Mouse (Mus musculus): ENCODE measurements around the gene Pskh1. TPM values are rescaled to one million over a fixed set of nuclear protein-coding genes. Genes with fewer than 3 reads are reported as not detected.

The Pskh1 gene
- polyA plus RNA-seq, 1 experiment from 2014 or later = 24.6 TPM

DNA sequence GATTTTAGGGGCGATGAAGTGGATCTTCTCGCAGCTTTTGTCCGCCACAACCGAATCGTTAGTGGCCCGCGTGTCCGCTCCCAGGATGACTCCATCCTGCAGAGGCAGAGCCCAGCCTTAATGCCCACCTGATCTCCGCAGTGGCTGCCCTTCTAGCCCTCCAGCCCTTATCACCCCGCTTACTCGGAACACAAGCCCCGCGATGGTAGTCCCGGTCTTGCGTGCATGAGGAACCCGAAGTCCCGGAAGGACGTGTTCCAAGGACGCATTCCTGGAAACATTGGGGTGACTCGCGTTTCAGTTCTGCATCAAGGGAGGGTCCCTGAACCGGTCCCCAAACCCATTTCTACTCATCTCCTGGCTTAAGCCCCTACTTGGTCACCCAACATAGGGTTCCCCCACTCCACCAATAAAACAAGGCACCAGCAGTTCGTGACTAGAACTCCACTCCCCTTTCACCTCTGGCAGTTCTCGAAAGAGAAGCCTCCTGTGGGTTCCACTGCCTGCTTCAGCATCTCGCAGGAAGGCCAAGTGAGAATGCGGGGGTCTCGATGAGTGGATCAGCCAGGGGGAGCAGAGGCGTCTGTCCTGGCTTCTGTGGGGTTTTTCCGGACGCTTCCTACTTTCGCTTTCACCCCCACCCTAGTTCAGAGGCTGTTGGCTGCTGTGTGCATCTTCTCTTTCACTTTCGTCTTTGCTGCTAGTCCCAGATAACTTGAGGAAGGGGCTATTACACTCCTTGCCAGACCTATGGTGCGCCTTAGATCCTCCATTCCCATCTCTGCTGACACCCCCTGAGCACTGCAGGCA is 37.5 kb downstream of the Pskh1 start:
- Histone ChIP-seq H3K27ac (replicated peaks) (peak overlapping the region; percentile 95), H3K27me3 (replicated peaks) (no peaks in the 10 kb centered on the region), H3K9ac (peak overlapping the region; percentile 93), H3K4me3 (peak overlapping the region; percentile 85), H3K9me3 (no peaks in the 10 kb centered on the region), H3K36me3 (peaks cover 45% of the 10 kb centered on the region), H3K4me1 (peaks cover 24% of the 10 kb centered on the region), H3K4me2 (peak overlapping the region; percentile 98)
- no peak for ATAC-seq (ENCODE audit: extremely low read depth, insufficient number of reproducible peaks, low FRiP score, low TSS enrichment)
- under 1% methylated on average over 33 of the region's 33 CpGs for WGBS

GRCm38 (mm10) chr8:105938306-105938669 is 38.0 kb downstream of the Pskh1 start, which contains the start of gene Psmb10:
Psmb10 (minus strand) TSS chr8:105938444.
- H3K4me2 ChIP-seq = peak within 1 kb of the TSS; percentile 98
- no peak for ATAC-seq (ENCODE audit: extremely low read depth, insufficient number of reproducible peaks, low FRiP score, low TSS enrichment)
- peaks cover 47% of the 10 kb centered on the region for H3K36me3 ChIP-seq
- peaks cover 24% of the 10 kb centered on the region for H3K4me1 ChIP-seq
- H3K27ac ChIP-seq (replicated peaks) = peak within 1 kb of the TSS; percentile 95
- H3K4me3 ChIP-seq = peak within 1 kb of the TSS; percentile 85
- WGBS = 19% methylated on average over 4 of the region's 4 CpGs
- H3K9ac ChIP-seq = peak within 1 kb of the TSS; percentile 93
- no peaks in the 10 kb centered on the region for H3K9me3 ChIP-seq
- H3K27me3 ChIP-seq (replicated peaks) = no peaks in the 10 kb centered on the region

- H3K9me3 ChIP-seq = no peaks in the 10 kb centered on the region
- no peaks in the 10 kb centered on the region for H3K27me3 ChIP-seq (replicated peaks)
- H3K9ac ChIP-seq = no peak overlapping the region
- ATAC-seq (ENCODE audit: extremely low read depth, insufficient number of reproducible peaks, low FRiP score, low TSS enrichment) = no peak
- H3K27ac ChIP-seq (replicated peaks) = no peak overlapping the region
- WGBS = 88% methylated on average over 11 of the region's 11 CpGs
- no peak overlapping the region for H3K4me3 ChIP-seq
- peaks cover 10% of the 10 kb centered on the region for H3K4me1 ChIP-seq
- peaks cover 78% of the 10 kb centered on the region for H3K36me3 ChIP-seq
- H3K4me2 ChIP-seq = no peak overlapping the region
Measured at GRCm38 (mm10) chr8:105942026-105942425, 41.8 kb downstream of the Pskh1 start.

DNA sequence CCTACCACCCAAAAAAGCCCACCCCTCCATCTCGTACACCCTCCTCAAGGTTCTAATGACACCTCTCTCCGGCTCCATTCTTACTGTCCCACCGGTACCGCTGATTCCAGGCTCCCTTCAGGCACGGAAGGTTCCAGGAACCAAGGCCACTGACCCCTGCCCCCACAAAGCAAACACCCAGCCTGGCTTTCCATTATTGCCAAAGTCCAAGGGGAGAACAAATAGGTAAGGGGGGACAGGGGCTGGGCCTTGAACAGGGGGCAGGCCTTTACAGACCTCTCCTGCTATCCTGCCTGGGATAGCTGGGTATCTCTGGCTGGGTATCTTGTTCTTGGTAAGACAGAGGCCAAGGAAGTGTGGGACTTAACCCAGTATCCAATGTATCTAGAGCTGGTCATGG is 42.3 kb downstream of the Pskh1 start:
- no peak for ATAC-seq (ENCODE audit: extremely low read depth, insufficient number of reproducible peaks, low FRiP score, low TSS enrichment)
- H3K27me3 ChIP-seq (replicated peaks) = no peaks in the 10 kb centered on the region
- peaks cover 84% of the 10 kb centered on the region for H3K36me3 ChIP-seq
- H3K4me2 ChIP-seq = no peak overlapping the region
- no peaks in the 10 kb centered on the region for H3K9me3 ChIP-seq
- H3K4me3 ChIP-seq = no peak overlapping the region
- no peak overlapping the region for H3K27ac ChIP-seq (replicated peaks)
- no peak overlapping the region for H3K9ac ChIP-seq
- whole genome bisulfite sequencing = 96% methylated on average over 5 of the region's 5 CpGs
- peaks cover 10% of the 10 kb centered on the region for H3K4me1 ChIP-seq

- Histone ChIP-seq H3K4me1 (peaks cover 10% of the 10 kb centered on the region), H3K27me3 (replicated peaks) (no peaks in the 10 kb centered on the region), H3K36me3 (peaks cover 91% of the 10 kb centered on the region), H3K4me2 (no peak within 1 kb of the TSS), H3K27ac (replicated peaks) (no peak within 1 kb of the TSS), H3K9me3 (no peaks in the 10 kb centered on the region), H3K4me3 (no peak within 1 kb of the TSS), H3K9ac (no peak within 1 kb of the TSS)
- no peak for ATAC-seq (ENCODE audit: extremely low read depth, insufficient number of reproducible peaks, low FRiP score, low TSS enrichment)
- 75% methylated on average over 8 of the region's 8 CpGs for WGBS
Measured at GRCm38 (mm10) chr8:105943321-105943739, 43.1 kb downstream of the Pskh1 start, which contains the start of gene Lcat. Lcat (minus strand) TSS chr8:105943382.

GRCm38 (mm10) chr8:105949350-105949749 is 49.1 kb downstream of the Pskh1 start:
- Histone ChIP-seq H3K4me3 (no peak overlapping the region), H3K27me3 (replicated peaks) (no peaks in the 10 kb centered on the region), H3K4me2 (no peak overlapping the region), H3K9me3 (no peaks in the 10 kb centered on the region), H3K4me1 (peaks cover 38% of the 10 kb centered on the region), H3K36me3 (peaks cover 99% of the 10 kb centered on the region), H3K27ac (replicated peaks) (peak overlapping the region; percentile 70), H3K9ac (peak overlapping the region; percentile 65)
- ATAC-seq (ENCODE audit: extremely low read depth, insufficient number of reproducible peaks, low FRiP score, low TSS enrichment) = peak; percentile 52; the same call in 1 of the 2 replicates
- 35% methylated on average over 10 of the region's 10 CpGs for WGBS

- peaks cover 40% of the 10 kb centered on the region for H3K4me1 ChIP-seq
- no peaks in the 10 kb centered on the region for H3K9me3 ChIP-seq
- 0 out of 2 replicates have a peak overlapping the region, but pooled peaks have one; percentile 13 for H3K9ac ChIP-seq
- H3K4me2 ChIP-seq = no peak overlapping the region
- peaks cover 99% of the 10 kb centered on the region for H3K36me3 ChIP-seq
- WGBS = 25% methylated on average over 7 of the region's 7 CpGs
- H3K27me3 ChIP-seq (replicated peaks) = no peaks in the 10 kb centered on the region
- ATAC-seq (ENCODE audit: extremely low read depth, insufficient number of reproducible peaks, low FRiP score, low TSS enrichment) = no peak
- peak overlapping the region; percentile 73 for H3K27ac ChIP-seq (replicated peaks)
- no peak overlapping the region for H3K4me3 ChIP-seq
Measured at GRCm38 (mm10) chr8:105951057-105951659, 50.9 kb downstream of the Pskh1 start.

GRCm38 (mm10) chr8:105956556-105956955 is 56.3 kb downstream of the Pskh1 start:
- WGBS = 51% methylated on average over 4 of the region's 4 CpGs
- Histone ChIP-seq H3K4me2 (no peak overlapping the region), H3K4me3 (no peak overlapping the region), H3K27ac (replicated peaks) (peak overlapping the region; percentile 13; the same call in 1 of the 2 replicates), H3K27me3 (replicated peaks) (no peaks in the 10 kb centered on the region), H3K4me1 (peaks cover 38% of the 10 kb centered on the region), H3K36me3 (peaks cover 88% of the 10 kb centered on the region), H3K9ac (no peak overlapping the region), H3K9me3 (no peaks in the 10 kb centered on the region)
- no peak for ATAC-seq (ENCODE audit: extremely low read depth, insufficient number of reproducible peaks, low FRiP score, low TSS enrichment)

- Histone ChIP-seq H3K27ac (replicated peaks) (0 out of 2 replicates have a peak overlapping the region, but pooled peaks have one; percentile 24), H3K9ac (no peak overlapping the region; the same call in 1 of the 2 replicates), H3K4me3 (no peak overlapping the region), H3K9me3 (no peaks in the 10 kb centered on the region), H3K4me2 (no peak overlapping the region), H3K36me3 (peaks cover 76% of the 10 kb centered on the region), H3K27me3 (replicated peaks) (no peaks in the 10 kb centered on the region), H3K4me1 (peaks cover 47% of the 10 kb centered on the region)
- no peak for ATAC-seq (ENCODE audit: extremely low read depth, insufficient number of reproducible peaks, low FRiP score, low TSS enrichment)
- 55% methylated on average over 3 of the region's 4 CpGs for WGBS
Measured at GRCm38 (mm10) chr8:105957813-105958212, 57.6 kb downstream of the Pskh1 start.

DNA sequence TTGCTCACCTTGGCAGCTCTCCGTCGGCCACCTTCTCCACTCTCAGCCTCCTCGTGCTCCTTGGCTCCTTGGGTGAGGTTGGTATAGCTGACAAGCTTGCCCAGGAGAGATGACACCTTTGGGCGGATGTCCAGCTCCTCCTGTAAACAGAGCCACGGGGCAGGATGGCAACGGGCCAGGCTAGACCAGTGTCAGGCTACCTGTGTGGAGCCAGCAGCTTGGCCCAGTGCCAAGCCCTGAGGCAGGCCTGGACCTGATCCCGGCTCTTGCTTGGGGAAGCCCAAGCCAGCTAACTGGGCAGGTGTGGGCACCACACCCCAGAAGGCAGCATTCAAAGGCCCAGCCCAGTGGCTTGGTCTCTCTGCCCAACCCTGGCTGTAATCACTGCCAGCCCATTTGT is 59.1 kb downstream of the Pskh1 start:
- H3K4me1 ChIP-seq = peaks cover 62% of the 10 kb centered on the region
- 75% methylated on average over 7 of the region's 7 CpGs for WGBS
- H3K27me3 ChIP-seq (replicated peaks) = no peaks in the 10 kb centered on the region
- no peak overlapping the region for H3K4me2 ChIP-seq
- H3K4me3 ChIP-seq = no peak overlapping the region
- H3K9ac ChIP-seq = no peak overlapping the region
- peaks cover 66% of the 10 kb centered on the region for H3K36me3 ChIP-seq
- H3K9me3 ChIP-seq = no peaks in the 10 kb centered on the region
- ATAC-seq (ENCODE audit: extremely low read depth, insufficient number of reproducible peaks, low FRiP score, low TSS enrichment) = no peak
- no peak overlapping the region for H3K27ac ChIP-seq (replicated peaks)

DNA sequence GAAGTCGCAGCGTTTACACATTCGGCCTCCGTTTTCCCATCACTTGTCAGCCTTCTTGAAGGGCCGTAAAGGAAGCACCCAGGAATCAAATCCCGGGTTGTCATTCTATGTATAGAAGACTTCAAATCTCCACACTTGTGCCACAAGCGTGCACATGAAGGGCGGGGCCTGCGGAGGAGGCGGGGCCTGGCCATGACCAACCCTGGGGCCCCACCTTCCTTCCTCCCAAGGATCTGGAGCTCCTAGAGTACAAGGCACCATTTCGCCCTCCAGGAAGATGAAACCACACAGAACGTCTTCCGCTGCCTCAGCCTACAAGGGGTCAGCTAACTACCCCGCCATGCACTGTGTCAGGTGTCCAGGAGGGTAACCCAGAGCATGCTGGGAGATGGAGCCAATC is 60.9 kb downstream of the Pskh1 start:
- Histone ChIP-seq H3K27ac (replicated peaks) (no peak overlapping the region), H3K36me3 (peaks cover 49% of the 10 kb centered on the region), H3K9ac (no peak overlapping the region), H3K4me2 (no peak overlapping the region), H3K27me3 (replicated peaks) (no peaks in the 10 kb centered on the region), H3K9me3 (no peaks in the 10 kb centered on the region), H3K4me3 (no peak overlapping the region), H3K4me1 (peaks cover 70% of the 10 kb centered on the region)
- 74% methylated on average over 14 of the region's 14 CpGs for WGBS
- ATAC-seq (ENCODE audit: extremely low read depth, insufficient number of reproducible peaks, low FRiP score, low TSS enrichment) = no peak
